Mouse (Mus musculus) liver, postnatal 0 days (tissue): ENCODE data around the gene Raver2. TPM values are rescaled to one million over a fixed set of nuclear protein-coding genes. Genes with fewer than 3 reads are reported as not detected.

Experiments
- ATAC-seq: fragments of 200-750 bp; cut with Nextera tagmentation; 2 replicates; pipeline ENCODE4 v1.8.0; 2017; ENCODE audit warnings: mild to moderate bottlenecking, moderate library complexity
- DNase-seq: peaks from one replicate; pipeline ENCODE4 v3.0.0-alpha.2; 2016
- H3K27ac ChIP-seq: fragments of 300-500 bp; sonication (generic); 2 replicates; pipeline ENCODE4 v1.5.1; 2014; ENCODE audit warnings: antibody characterized with exemption, moderate library complexity, mild to moderate bottlenecking, low read depth
- H3K27me3 ChIP-seq: fragments of 300-500 bp; sonication (generic); 2 replicates; pipeline ENCODE4 v1.6.1; 2014; ENCODE audit warnings: low read length, control low read depth, mixed read lengths; ENCODE audit not compliant: insufficient read depth
- H3K36me3 ChIP-seq: fragments of 300-500 bp; sonication (generic); replicated peaks from 2 replicates; pipeline ENCODE4 v1.6.1; 2014; ENCODE audit warnings: mild to moderate bottlenecking, control low read depth, low read length, moderate library complexity, mixed read lengths; ENCODE audit not compliant: insufficient read depth
- H3K4me1 ChIP-seq: fragments of 300-500 bp; sonication (generic); 2 replicates; pipeline ENCODE4 v1.6.1; 2014; ENCODE audit warnings: antibody characterized with exemption, mild to moderate bottlenecking, control low read depth; ENCODE audit not compliant: insufficient read depth
- H3K4me2 ChIP-seq: fragments of 300-500 bp; sonication (generic); 2 replicates; pipeline ENCODE4 v1.6.1; 2014; ENCODE audit warnings: low read depth, mild to moderate bottlenecking, low read length, moderate library complexity, mixed read lengths
- H3K4me3 ChIP-seq: fragments of 300-500 bp; sonication (generic); 2 replicates; pipeline ENCODE4 v1.5.1; 2014; ENCODE audit warnings: low read depth, low read length
- H3K9ac ChIP-seq: fragments of 300-500 bp; sonication (generic); replicated peaks from 2 replicates; pipeline ENCODE4 v1.6.1; 2014; ENCODE audit warnings: mild to moderate bottlenecking, moderate library complexity
- H3K9me3 ChIP-seq: fragments of 300-500 bp; sonication (generic); 2 replicates; pipeline ENCODE4 v1.6.1; 2016; ENCODE audit warnings: mild to moderate bottlenecking, control low read depth, low read length, mixed read lengths
- CTCF ChIP-seq: sonication (generic); IDR thresholded peaks from 2 replicates; pipeline ENCODE4 v1.5.1; 2016; ENCODE audit warnings: antibody characterized with exemption, low read depth
- EP300 ChIP-seq: IDR thresholded peaks from 2 replicates; pipeline ENCODE4 v1.6.1; 2016; ENCODE audit warnings: antibody characterized with exemption, low read depth, mild to moderate bottlenecking
- WGBS: fragments of 180-500 bp; shearing (Covaris S2); extraction: QIAGEN DNeasy Blood & Tissue Kit; methylation state at CpG from one replicate; pipeline ENCODE4 v1.1.7; 2014; ENCODE audit not compliant: insufficient replicate concordance; 5-methylcytosine and 5-hydroxymethylcytosine counted together
- polyA plus RNA-seq: library from polyadenylated mRNA; unstranded; fragments of >200 nt; fragmentation: Nextera tagmentation; extraction: Ambion mirVana; gene quantifications from 2 replicates; pipeline ENCODE4 v1.2.1, GENCODE M21; 2015

The Raver2 gene
- polyA plus RNA-seq, 1 experiment from 2014 or later = 0.20 TPM

DNA sequence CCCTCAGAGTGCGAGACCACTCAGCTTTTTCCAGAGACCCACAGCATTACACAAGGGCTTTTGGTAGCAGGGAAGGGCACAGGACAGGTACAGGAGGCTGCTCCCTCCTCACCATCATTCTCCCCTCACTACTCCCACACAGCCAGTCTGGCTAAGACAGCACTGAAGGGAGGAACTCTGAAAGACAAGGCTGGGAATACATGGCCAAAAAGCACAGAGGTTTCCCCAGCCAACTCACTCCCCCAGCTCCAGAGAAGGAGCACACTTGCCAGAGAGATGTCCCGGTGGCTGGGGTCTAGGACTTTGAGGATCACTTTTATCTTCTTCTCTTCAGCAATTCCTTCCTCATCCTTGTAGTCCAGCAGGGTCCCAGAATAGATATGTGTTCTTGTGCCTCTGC is 95.4 kb downstream of the Raver2 start:
- Histone ChIP-seq H3K27ac (no peak overlapping the region), H3K4me2 (no peak overlapping the region), H3K9ac (no peak overlapping the region), H3K9me3 (no peaks in the 10 kb centered on the region), H3K4me3 (no peak overlapping the region), H3K36me3 (peaks cover 97% of the 10 kb centered on the region), H3K4me1 (no peaks in the 10 kb centered on the region; the same call in 1 of the 2 replicates), H3K27me3 (no peaks in the 10 kb centered on the region)
- WGBS = 80% methylated on average over 2 of the region's 2 CpGs
- TF ChIP-seq EP300 (no peak), CTCF (no peak)
- ATAC-seq (no peak), DNase-seq (no peak)

DNA sequence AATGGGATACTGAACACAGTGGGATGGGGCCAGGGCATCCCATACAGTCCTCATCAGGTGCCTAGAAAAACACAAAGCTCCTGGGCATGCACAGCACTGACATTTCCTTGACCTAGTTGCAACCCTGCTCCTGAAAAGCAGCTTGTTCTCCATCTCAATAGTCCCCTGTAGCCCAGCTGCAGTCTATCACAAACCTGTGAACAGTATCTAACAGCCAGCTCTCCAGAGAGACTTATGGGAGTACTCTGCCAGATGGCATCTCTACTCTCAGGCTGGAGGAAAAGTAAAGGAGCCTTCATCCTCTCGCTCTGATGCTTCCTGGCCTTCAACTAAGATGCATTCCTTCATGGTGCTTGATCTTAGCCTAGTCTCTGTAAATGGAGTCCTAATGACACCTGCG is 95.9 kb downstream of the Raver2 start:
- Histone ChIP-seq H3K27ac (no peak overlapping the region), H3K4me2 (no peak overlapping the region), H3K9me3 (no peaks in the 10 kb centered on the region), H3K4me3 (no peak overlapping the region), H3K36me3 (peaks cover 97% of the 10 kb centered on the region), H3K4me1 (no peaks in the 10 kb centered on the region; the same call in 1 of the 2 replicates), H3K27me3 (no peaks in the 10 kb centered on the region), H3K9ac (no peak overlapping the region)
- ATAC-seq (no peak), DNase-seq (no peak)
- TF ChIP-seq CTCF = no peak
- no peak for TF ChIP-seq EP300
- 86% methylated on average over 2 of the region's 2 CpGs for WGBS

- no peak overlapping the region for H3K27ac ChIP-seq
- H3K9me3 ChIP-seq = no peaks in the 10 kb centered on the region
- no peak for ATAC-seq
- WGBS = 79% methylated on average over 4 of the region's 4 CpGs
- no peaks in the 10 kb centered on the region; the same call in 1 of the 2 replicates for H3K4me1 ChIP-seq
- peaks cover 91% of the 10 kb centered on the region for H3K36me3 ChIP-seq
- TF ChIP-seq CTCF = no peak
- TF ChIP-seq EP300 = no peak
- no peak for DNase-seq
- H3K4me2 ChIP-seq = no peak overlapping the region
- H3K27me3 ChIP-seq = no peaks in the 10 kb centered on the region
- H3K4me3 ChIP-seq = no peak overlapping the region
- no peak overlapping the region for H3K9ac ChIP-seq
Measured at GRCm38 (mm10) chr4:101165776-101166175, 97.0 kb downstream of the Raver2 start.

- 79% methylated on average over 1 of the region's 1 CpGs for WGBS
- Histone ChIP-seq H3K9me3 (no peaks in the 10 kb centered on the region), H3K4me1 (no peaks in the 10 kb centered on the region; the same call in 1 of the 2 replicates), H3K4me2 (no peak overlapping the region), H3K27me3 (no peaks in the 10 kb centered on the region), H3K9ac (no peak overlapping the region), H3K36me3 (peaks cover 85% of the 10 kb centered on the region), H3K27ac (no peak overlapping the region), H3K4me3 (no peak overlapping the region)
- TF ChIP-seq EP300 (no peak), CTCF (no peak)
- no peak for DNase-seq
- ATAC-seq = no peak
Measured at GRCm38 (mm10) chr4:101167777-101168176, 99.0 kb downstream of the Raver2 start.

DNA sequence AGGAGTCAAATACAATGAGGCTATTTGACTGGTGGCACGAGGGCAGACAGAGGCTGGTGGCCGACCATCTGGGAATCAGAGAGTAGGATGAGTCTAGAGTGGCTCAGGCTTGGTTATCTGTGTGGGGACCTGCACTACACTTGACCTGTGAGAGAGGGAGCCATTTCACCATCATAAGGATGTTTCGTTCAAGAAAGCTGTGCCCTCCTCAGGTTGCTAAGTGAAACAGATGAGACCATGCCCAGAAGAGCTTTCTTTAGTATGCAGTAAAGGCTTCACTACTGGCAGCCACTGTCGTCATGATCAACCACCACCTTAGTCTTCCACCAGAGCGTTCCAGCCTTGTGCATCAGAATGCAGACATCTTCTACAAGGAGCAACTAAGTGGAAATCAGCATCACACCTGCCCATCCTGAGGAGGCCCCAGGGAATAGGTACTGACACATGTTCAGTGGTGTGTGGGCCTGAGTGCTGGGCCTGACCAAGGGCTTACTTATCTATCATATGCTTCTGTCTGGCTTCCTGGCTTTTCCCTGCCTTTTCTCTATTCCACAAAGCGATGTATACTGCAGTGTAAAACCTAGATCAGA is 99.5 kb downstream of the Raver2 start:
- H3K4me1 ChIP-seq = no peaks in the 10 kb centered on the region; the same call in 1 of the 2 replicates
- no peak overlapping the region for H3K27ac ChIP-seq
- 49% methylated on average over 6 of the region's 6 CpGs for WGBS
- no peaks in the 10 kb centered on the region for H3K9me3 ChIP-seq
- ATAC-seq (peak; percentile 61), DNase-seq (no peak)
- no peak overlapping the region for H3K4me3 ChIP-seq
- peak; percentile 79 for TF ChIP-seq CTCF
- TF ChIP-seq EP300 = no peak
- no peaks in the 10 kb centered on the region for H3K27me3 ChIP-seq
- no peak overlapping the region for H3K4me2 ChIP-seq
- peaks cover 85% of the 10 kb centered on the region for H3K36me3 ChIP-seq
- H3K9ac ChIP-seq = no peak overlapping the region

DNA sequence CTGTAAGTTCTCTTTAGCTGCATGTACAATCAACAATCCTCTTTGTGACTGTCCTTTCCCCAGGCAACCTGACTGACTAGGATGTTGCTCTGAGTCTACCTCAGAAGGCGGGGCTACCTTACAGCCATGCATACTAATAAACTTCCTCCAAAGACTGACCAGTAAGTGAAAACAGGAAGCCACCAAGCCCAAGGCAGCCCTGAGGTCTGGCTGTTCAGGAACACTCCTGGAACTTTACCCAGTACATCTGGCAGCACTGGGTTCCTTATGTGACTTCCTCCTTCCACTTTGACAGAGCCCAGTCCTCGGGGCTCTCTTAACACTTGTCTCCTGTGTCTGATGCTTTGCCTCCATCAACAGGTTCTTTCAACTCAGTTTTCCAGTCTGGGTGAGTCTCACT is 104.0 kb downstream of the Raver2 start:
- DNase-seq (peak; percentile 33), ATAC-seq (peak; percentile 34)
- H3K27ac ChIP-seq = 0 out of 2 replicates have a peak overlapping the region, but pooled peaks have one; percentile 0
- H3K4me1 ChIP-seq = no peaks in the 10 kb centered on the region; the same call in 1 of the 2 replicates
- H3K36me3 ChIP-seq = peaks cover 84% of the 10 kb centered on the region
- TF ChIP-seq CTCF (no peak), EP300 (no peak)
- no peak overlapping the region for H3K4me2 ChIP-seq
- no peaks in the 10 kb centered on the region for H3K27me3 ChIP-seq
- WGBS = 46% methylated on average over 2 of the region's 2 CpGs
- no peak overlapping the region for H3K9ac ChIP-seq
- H3K9me3 ChIP-seq = no peaks in the 10 kb centered on the region
- no peak overlapping the region for H3K4me3 ChIP-seq
